Mouse (Mus musculus): ENCODE results near the gene Pex6. TPM values are rescaled to one million over a fixed set of nuclear protein-coding genes. Genes with fewer than 3 reads are reported as not detected.

Gene Pex6
- polyA plus RNA-seq, 2 experiments, result 5.3 to 9.3 TPM

- DNase-seq (ENCODE audit: low read depth in 3 of 3, low spot score in 3 of 3), result no peak
- WGBS (ENCODE audit: insufficient replicate concordance), result 78% methylated on average over 6 of the region's 6 CpGs
These were observed 25.4 kb upstream of the Pex6 start for GRCm38 (mm10) chr17:46685913-46686312.

GRCm38 (mm10) chr17:46690665-46691064, 20.6 kb upstream of the Pex6 start:
- ATAC-seq (ENCODE audit: insufficient read depth) (peak; percentile 78), DNase-seq (ENCODE audit: low read depth in 3 of 3, low spot score in 3 of 3) (no peak)
- H3K9ac ChIP-seq (replicated peaks), result no peak overlapping the region; the same call in 1 of the 2 replicates
- H3K27me3 ChIP-seq (ENCODE audit: control insufficient read depth, insufficient read depth, low read length), result no peaks in the 10 kb centered on the region
- WGBS (ENCODE audit: insufficient replicate concordance), result 27% methylated on average over 12 of the region's 12 CpGs
- TF ChIP-seq EP300 (IDR thresholded peaks at IDR 0.05; ENCODE audit: low read depth) (no peak), CTCF (IDR thresholded peaks at IDR 0.05; ENCODE audit: low read depth) (no peak)
- H3K4me1 ChIP-seq (replicated peaks; ENCODE audit: control insufficient read depth in 2 of 2, insufficient read depth in 2 of 2, low read length in 1 of 2), result peaks cover 0 to 6% of the 10 kb centered on the region in 2 experiments; a peak in 2 of 4 replicates
- no peaks in the 10 kb centered on the region; the same call in 1 of the 2 replicates for H3K36me3 ChIP-seq (replicated peaks; ENCODE audit: control insufficient read depth, insufficient read depth, low read depth)
- peak overlapping the region; percentile 11 for H3K4me2 ChIP-seq (ENCODE audit: low read depth)
- no peaks in the 10 kb centered on the region for H3K9me3 ChIP-seq (ENCODE audit: control insufficient read depth, low read length)
- H3K4me3 ChIP-seq (ENCODE audit: insufficient read depth in 1 of 2, low read depth in 2 of 2, low read length in 2 of 2), result no peak overlapping the region
- H3K27ac ChIP-seq, result no peak overlapping the region

More at GRCm38 (mm10) chr17:46685913-46686312, 25.4 kb upstream of the Pex6 start:
- Histone ChIP-seq H3K36me3 (replicated peaks; ENCODE audit: control insufficient read depth, insufficient read depth, low read depth) (peaks cover 11% of the 10 kb centered on the region), H3K4me1 (replicated peaks; ENCODE audit: control insufficient read depth in 2 of 2, insufficient read depth in 2 of 2, low read length in 1 of 2) (peaks cover 5 to 9% of the 10 kb centered on the region in 2 experiments), H3K4me3 (ENCODE audit: insufficient read depth in 1 of 2, low read depth in 2 of 2, low read length in 2 of 2) (no peak overlapping the region), H3K9ac (replicated peaks) (no peak overlapping the region), H3K4me2 (ENCODE audit: low read depth) (no peak overlapping the region), H3K27me3 (ENCODE audit: control insufficient read depth, insufficient read depth, low read length) (no peaks in the 10 kb centered on the region), H3K9me3 (ENCODE audit: control insufficient read depth, low read length) (no peaks in the 10 kb centered on the region), H3K27ac (no peak overlapping the region)
- ATAC-seq (ENCODE audit: insufficient read depth), result no peak
- TF ChIP-seq CTCF (IDR thresholded peaks at IDR 0.05; ENCODE audit: low read depth), result no peak
- no peak for TF ChIP-seq EP300 (IDR thresholded peaks at IDR 0.05; ENCODE audit: low read depth)

- TF ChIP-seq CTCF (IDR thresholded peaks at IDR 0.05; ENCODE audit: low read depth) (no peak), EP300 (IDR thresholded peaks at IDR 0.05; ENCODE audit: low read depth) (no peak)
- H3K36me3 ChIP-seq (replicated peaks; ENCODE audit: control insufficient read depth, insufficient read depth, low read depth), result no peaks in the 10 kb centered on the region
- H3K27me3 ChIP-seq (ENCODE audit: control insufficient read depth, insufficient read depth, low read length), result no peaks in the 10 kb centered on the region
- no peak overlapping the region for H3K9ac ChIP-seq (replicated peaks)
- DNase-seq (ENCODE audit: low read depth in 3 of 3, low spot score in 3 of 3) (no peak), ATAC-seq (ENCODE audit: insufficient read depth) (no peak)
- 81% methylated on average over 2 of the region's 2 CpGs for WGBS (ENCODE audit: insufficient replicate concordance)
- H3K9me3 ChIP-seq (ENCODE audit: control insufficient read depth, low read length), result no peaks in the 10 kb centered on the region
- H3K27ac ChIP-seq, result no peak overlapping the region
- H3K4me1 ChIP-seq (replicated peaks; ENCODE audit: control insufficient read depth in 2 of 2, insufficient read depth in 2 of 2, low read length in 1 of 2), result peaks cover 0 to 6% of the 10 kb centered on the region in 2 experiments; a peak in 2 of 4 replicates
- no peak overlapping the region for H3K4me3 ChIP-seq (ENCODE audit: insufficient read depth in 1 of 2, low read depth in 2 of 2, low read length in 2 of 2)
- no peak overlapping the region for H3K4me2 ChIP-seq (ENCODE audit: low read depth)
These were observed 19.9 kb upstream of the Pex6 start for GRCm38 (mm10) chr17:46691390-46691789.

GRCm38 (mm10) chr17:46694517-46695063, 16.7 kb upstream of the Pex6 start:
- H3K36me3 ChIP-seq (replicated peaks; ENCODE audit: control insufficient read depth, insufficient read depth, low read depth), result no peaks in the 10 kb centered on the region
- no peak overlapping the region for H3K9ac ChIP-seq (replicated peaks)
- H3K27ac ChIP-seq, result no peak overlapping the region
- no peaks in the 10 kb centered on the region for H3K9me3 ChIP-seq (ENCODE audit: control insufficient read depth, low read length)
- H3K4me3 ChIP-seq (ENCODE audit: insufficient read depth in 1 of 2, low read depth in 2 of 2, low read length in 2 of 2), result no peak overlapping the region
- no peak for DNase-seq (ENCODE audit: low read depth in 3 of 3, low spot score in 3 of 3)
- no peaks in the 10 kb centered on the region for H3K27me3 ChIP-seq (ENCODE audit: control insufficient read depth, insufficient read depth, low read length)
- no peak for ATAC-seq (ENCODE audit: insufficient read depth)
- no peak overlapping the region for H3K4me2 ChIP-seq (ENCODE audit: low read depth)
- H3K4me1 ChIP-seq (replicated peaks; ENCODE audit: control insufficient read depth in 2 of 2, insufficient read depth in 2 of 2, low read length in 1 of 2), result peaks cover 0 to 6% of the 10 kb centered on the region in 2 experiments; a peak in 2 of 4 replicates
- TF ChIP-seq CTCF (IDR thresholded peaks at IDR 0.05; ENCODE audit: low read depth) (no peak), EP300 (IDR thresholded peaks at IDR 0.05; ENCODE audit: low read depth) (no peak)
- 84% methylated on average over 1 of the region's 1 CpGs for WGBS (ENCODE audit: insufficient replicate concordance)

- 80% methylated on average over 6 of the region's 6 CpGs for WGBS (ENCODE audit: insufficient replicate concordance)
- H3K9me3 ChIP-seq (ENCODE audit: control insufficient read depth, low read length), result no peaks in the 10 kb centered on the region
- DNase-seq (ENCODE audit: low read depth in 3 of 3, low spot score in 3 of 3) (no peak), ATAC-seq (ENCODE audit: insufficient read depth) (no peak)
- H3K27me3 ChIP-seq (ENCODE audit: control insufficient read depth, insufficient read depth, low read length), result no peaks in the 10 kb centered on the region
- no peaks in the 10 kb centered on the region for H3K36me3 ChIP-seq (replicated peaks; ENCODE audit: control insufficient read depth, insufficient read depth, low read depth)
- H3K4me2 ChIP-seq (ENCODE audit: low read depth), result no peak overlapping the region
- H3K9ac ChIP-seq (replicated peaks), result no peak overlapping the region
- no peak overlapping the region for H3K4me3 ChIP-seq (ENCODE audit: insufficient read depth in 1 of 2, low read depth in 2 of 2, low read length in 2 of 2)
- H3K27ac ChIP-seq, result no peak overlapping the region
- TF ChIP-seq EP300 (IDR thresholded peaks at IDR 0.05; ENCODE audit: low read depth) (no peak), CTCF (IDR thresholded peaks at IDR 0.05; ENCODE audit: low read depth) (no peak)
- peaks cover 0 to 7% of the 10 kb centered on the region in 2 experiments; a peak in 2 of 4 replicates for H3K4me1 ChIP-seq (replicated peaks; ENCODE audit: control insufficient read depth in 2 of 2, insufficient read depth in 2 of 2, low read length in 1 of 2)
These were observed 12.7 kb upstream of the Pex6 start for GRCm38 (mm10) chr17:46698515-46698914.
